Mouse (Mus musculus) gastrocnemius, postnatal 14 days (tissue): Measurements from ENCODE around the gene ccdc198. TPM values are rescaled to one million over a fixed set of nuclear protein-coding genes. Genes with fewer than 3 reads are reported as not detected.
"Not testable (repeated sequence)": the region's sequence is repeated elsewhere in the genome, so short reads cannot be mapped to it uniquely, and the experiment has no call there.

ENCODE experiments used
- DNase-seq: peaks from one replicate; pipeline ENCODE4 v3.0.0; 2021; ENCODE audit warnings: mixed read lengths
- intact Hi-C: fragments of 180-260 bp; cut with DNase I; formaldehyde crosslinking; loops from one replicate; pipeline ENCODE4 v1.15.1; 2025; ENCODE audit warnings: low total_unique reads
- total RNA-seq, 2 experiments: library from RNA; stranded (reverse); gene quantifications; 2 replicates each; pipeline ENCODE4 v1.2.3; 2021

Gene ccdc198
- total RNA-seq, 2 experiments from 2014 or later: not detected

GRCm38 (mm10) chr14:49210215-49210614 lies 35.1 kb downstream of the ccdc198 start:
- intact Hi-C loops, DNase-seq: not testable (repeated sequence)

GRCm38 (mm10) chr14:49201073-49201778 lies 44.0 kb downstream of the ccdc198 start:
- intact Hi-C loops: no loop called here
- DNase-seq: no peak

GRCm38 (mm10) chr14:49197031-49197527 lies 48.2 kb downstream of the ccdc198 start:
- no peak for DNase-seq
- intact Hi-C loops: no loop called here

- DNase-seq: no peak
- intact Hi-C loops: no loop called here
Observed at GRCm38 (mm10) chr14:49186270-49186669, 59.0 kb downstream of the ccdc198 start.

- no peak for DNase-seq
- intact Hi-C loops: loop anchor here (10.0 kb wide), 1 partner anchor 545 kb away; no protein-coding TSS in a partner anchor
Observed at GRCm38 (mm10) chr14:49179736-49180135, 65.5 kb downstream of the ccdc198 start.

DNA sequence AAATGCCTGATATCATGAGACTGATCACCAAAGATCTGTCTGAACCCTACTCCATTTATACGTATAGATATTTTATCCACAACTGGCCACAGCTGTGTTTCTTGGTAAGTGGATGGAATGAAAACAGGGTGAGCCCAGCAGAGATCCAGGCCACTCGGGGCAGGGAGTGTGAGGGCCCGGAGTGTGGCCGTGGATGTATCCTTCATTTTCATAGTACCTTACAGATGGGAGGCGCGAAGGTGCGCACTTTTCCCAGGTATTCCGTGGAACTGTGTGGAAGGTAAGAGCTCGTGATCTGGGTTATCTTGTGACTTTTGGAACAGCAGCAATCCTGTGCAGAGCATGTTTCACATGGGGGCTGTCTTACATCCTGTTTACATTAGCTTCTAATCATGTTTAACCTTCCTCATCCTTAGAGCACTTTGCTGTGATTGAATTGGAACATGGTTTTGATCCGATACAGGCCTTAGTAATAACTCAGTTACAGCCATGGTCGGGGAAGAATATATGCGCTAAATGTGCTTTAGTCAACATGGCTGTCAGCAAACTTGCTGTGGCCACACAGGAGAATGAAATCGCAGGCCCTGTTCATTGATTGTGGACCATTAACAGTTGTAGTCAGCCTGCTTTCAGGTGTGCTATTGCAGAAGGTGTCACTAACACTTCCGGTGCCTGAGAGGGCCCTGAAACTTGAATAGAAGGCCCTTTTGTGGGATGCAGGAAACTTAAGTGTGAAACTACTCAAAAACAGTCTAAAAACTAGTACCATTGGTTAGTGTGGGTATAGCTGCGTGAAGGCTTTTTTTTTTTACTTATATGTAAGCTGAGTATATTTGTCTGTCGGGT lies 71.8 kb downstream of the ccdc198 start:
- DNase-seq: no peak
- intact Hi-C loops: loop anchor here (10.0 kb wide), 1 partner anchor 551 kb away; no protein-coding TSS in a partner anchor

DNA sequence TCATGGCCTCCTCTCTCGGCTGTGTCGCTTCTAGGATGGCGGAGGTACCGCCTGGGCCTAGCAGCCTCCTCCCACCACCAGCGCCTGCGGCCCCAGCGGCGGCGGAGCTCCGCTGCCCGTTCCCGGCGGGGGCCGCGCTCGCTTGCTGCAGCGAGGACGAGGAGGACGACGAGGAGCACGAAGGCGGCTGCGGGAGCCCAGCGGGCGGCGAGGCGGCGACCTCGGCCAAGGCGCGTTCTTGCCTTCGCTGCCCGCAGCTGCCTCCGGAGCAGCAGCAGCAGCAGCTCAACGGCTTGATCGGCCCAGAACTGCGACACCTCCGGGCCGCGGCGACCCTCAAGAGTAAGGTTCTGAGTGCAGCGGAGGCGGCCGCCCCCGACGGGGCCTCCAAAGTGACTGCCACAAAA lies 72.7 kb downstream of the ccdc198 start:
- DNase-seq: peak; percentile 62
- intact Hi-C loops: loop anchor here (10.0 kb wide), 1 partner anchor 552 kb away; no protein-coding TSS in a partner anchor

- DNase-seq: peak; percentile 97
- intact Hi-C loops: loop anchor here (10.0 kb wide), 1 partner anchor 553 kb away; no protein-coding TSS in a partner anchor
Observed at GRCm38 (mm10) chr14:49171867-49172581, 73.2 kb downstream of the ccdc198 start, which contains the start of gene Naa30. Gene Naa30 (plus strand): TSS chr14:49172226.

- no peak for DNase-seq
- intact Hi-C loops: loop anchor here (10.0 kb wide), 1 partner anchor 554 kb away; no protein-coding TSS in a partner anchor
Observed at GRCm38 (mm10) chr14:49171286-49171685, 74.0 kb downstream of the ccdc198 start.

Other genes starting within 250 kb of the ccdc198 start
- gene Ap5m1, start 179.4 kb downstream of the ccdc198 start, total RNA-seq: 1 to 10 TPM; 8.3 to 8.5 TPM
- gene Exoc5, start 178.8 kb downstream of the ccdc198 start, total RNA-seq: 10 to 100 TPM; 16.2 to 20.6 TPM
- 10 to 100 TPM; 17.1 to 21.4 TPM for gene Naa30, start 73.2 kb downstream of the ccdc198 start, total RNA-seq